Mouse (Mus musculus) NIH3T3 (cell line): Measurements from ENCODE around the gene Dtd2.

Experiments used
- DNase-seq: peaks from one replicate; pipeline ENCODE4 v3.0.0-alpha.2; 2012; ENCODE audit warnings: low read depth

The Dtd2 gene

DNA sequence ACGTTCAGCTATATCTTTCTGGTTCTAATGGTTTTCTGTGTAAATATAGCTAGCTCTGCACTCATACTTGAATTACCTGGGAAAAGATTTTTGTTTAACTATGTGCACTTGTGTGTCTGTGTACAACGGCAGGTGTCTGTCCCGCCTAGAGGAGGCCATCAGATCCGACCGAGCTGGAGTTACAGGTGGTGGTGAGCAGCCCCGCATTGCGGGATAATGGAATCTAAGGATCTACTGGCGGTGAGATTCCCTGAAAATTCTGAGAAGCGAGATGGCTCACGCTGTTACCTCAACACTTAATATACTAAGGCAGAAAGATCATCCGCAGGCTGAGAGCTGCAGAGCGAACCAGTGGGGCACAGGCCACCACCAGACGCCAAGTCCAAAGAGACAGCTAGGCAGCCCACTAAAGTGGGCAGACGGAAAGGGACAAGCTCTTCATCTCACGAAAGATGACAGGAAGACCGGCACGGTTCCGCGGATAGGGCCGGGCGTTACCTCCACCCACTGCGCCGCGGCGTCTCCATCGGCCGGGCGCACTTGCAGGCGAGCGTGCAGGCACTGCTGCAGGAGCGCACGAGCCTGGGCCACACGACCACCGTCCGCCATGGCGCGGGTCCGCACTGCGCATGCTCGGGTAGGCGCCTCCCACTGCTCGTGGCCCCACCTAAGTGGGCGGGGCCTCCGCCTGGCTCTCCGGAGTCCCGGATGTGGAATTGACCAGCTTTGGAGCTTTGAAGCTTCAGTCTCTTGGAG, at the start of gene Dtd2:
Dtd2 (minus strand) TSS at position 625 of the 756 bp plus-strand sequence.
- DNase-seq, result peak; percentile 97

DNA sequence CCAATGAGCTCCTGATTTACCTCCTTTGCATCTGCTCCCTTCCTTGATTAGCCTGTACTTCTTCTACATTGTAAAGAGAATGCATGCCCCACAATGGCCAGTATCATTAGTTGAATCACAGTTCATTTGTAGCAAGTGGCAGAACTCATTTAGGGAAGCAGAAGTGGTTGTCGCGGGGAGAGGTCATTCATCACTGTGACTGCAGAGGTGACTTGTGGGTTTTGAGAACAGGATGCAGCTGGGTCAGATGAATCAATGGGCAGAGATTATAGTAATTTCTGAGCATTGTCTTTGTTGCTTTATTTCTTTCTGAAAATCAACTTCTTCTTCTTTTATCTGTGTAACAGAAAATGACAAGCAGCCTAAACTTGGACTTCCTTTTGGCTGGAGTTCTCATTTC, 43.0 kb upstream of the Dtd2 start:
- DNase-seq, result no peak

DNA sequence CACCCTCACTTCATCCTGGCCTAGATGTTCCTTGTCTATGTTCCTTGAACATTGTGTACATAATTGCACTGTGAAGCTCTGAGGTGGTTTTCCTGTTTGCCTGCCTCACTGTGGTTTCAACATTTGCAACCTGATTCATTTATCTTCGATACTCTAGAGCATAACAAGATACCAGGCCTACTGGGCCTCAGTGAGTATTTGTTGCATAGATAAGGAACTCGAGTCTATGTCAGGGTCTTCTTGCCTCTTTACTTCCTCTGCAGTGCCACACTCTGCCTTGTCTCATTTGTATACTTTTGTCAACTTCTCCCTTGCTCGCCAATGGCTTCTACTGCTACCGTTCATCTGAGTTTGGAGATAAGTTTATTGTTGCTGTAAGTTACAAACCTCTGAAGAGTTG, 40.1 kb upstream of the Dtd2 start:
- DNase-seq, result no peak

DNA sequence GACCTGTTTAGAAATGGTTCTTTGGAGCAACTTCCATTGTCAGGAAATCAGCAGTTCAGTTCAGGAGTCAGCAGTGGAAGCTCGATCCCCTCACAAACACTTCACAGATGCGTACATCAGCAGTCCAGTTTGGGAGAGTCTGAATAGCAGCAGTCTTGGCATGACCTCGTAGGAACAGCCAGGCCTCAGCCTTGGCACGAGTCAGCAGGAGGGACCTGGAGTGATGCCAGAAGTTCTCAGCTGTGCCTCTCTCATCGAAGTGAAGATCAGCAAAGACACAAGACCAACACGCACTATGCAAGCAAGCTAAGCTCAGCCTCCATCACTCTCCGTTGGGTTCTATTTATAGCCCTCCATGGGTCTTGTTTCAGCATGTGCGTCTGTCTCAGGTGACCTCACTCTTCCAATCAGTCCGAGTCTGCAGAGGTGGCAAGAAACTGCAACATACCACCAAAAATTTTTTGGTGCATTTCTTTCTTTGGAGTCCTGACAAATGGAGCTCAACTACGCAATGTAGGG, 36.6 kb upstream of the Dtd2 start:
- peak; percentile 43 for DNase-seq

DNA sequence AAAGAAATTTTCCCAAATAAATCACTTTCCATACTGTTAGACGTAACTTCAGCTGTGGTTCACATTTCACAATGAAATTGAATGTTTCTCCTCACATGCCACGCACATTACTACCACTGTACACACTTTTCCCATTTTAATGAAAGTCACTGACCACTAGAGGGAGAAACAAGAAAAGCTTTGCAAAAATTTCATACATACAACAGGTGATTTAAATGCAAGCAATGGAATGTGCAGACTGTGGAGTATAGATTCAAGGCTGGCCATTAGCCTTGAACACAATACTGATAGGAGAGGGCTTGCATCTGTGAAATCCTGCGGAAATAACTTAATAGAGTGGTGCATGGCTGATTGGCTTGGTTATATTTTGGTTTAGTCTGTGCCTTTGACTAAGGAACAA, 32.1 kb upstream of the Dtd2 start:
- peak; percentile 73 for DNase-seq

DNA sequence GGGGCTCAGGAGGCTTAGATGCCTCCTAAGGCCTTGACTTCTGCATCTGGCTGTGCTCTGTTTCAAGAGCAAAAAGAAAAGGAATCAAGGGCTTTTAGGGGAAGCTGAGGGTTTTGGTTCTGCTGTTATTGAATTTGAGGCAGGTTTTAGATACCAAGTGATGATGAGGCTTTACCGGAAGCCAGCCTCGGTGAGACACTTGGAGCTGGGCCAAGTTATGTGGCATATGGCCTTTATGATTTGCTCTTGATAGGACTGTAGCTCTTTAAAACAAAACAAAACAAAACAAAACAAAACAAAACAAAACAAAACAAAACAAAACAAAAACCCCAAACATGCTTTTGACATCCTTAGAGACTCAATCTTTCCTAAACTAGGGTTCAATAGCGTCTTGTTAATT, 28.7 kb upstream of the Dtd2 start:
- no peak for DNase-seq

DNA sequence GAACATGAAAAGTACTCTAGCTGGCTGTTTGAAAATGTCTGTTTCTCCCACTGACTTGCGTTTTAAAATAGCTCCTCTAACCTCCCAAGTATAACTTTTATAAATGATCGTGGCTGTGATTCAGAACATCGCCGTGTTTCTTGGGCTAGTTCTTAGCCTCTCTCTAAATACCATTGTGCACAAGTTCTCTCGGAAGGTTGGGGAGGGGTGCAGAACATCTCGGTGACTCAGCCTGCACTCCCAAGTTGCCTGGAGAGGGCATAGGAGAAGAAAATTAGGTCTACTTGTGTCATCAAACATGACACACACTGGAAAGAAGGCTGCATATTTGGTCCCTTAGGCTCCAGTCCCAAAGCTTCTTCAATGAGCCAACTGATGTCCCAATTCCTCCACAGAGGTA, 26.0 kb upstream of the Dtd2 start:
- DNase-seq, result peak; percentile 54

DNA sequence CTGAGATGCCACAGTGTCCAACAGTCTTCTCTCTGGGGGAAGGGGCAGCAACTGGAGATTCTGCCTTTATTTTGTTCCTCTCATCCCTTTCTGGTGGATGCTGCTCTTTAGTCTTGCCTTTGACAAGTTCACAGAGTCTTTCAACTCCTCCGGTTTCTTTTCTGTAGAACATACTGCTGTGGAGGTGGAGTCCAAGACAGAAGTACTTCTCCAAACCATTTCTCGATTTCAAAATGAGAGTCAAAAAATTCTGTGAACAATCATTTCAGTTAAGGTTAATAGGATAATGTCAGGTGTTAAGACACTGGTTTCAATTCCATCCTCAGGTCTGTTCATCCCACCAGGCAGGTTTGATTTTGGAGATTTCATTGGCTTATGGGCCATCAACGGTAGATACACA, 21.7 kb upstream of the Dtd2 start, which contains the start of gene Gpr33:
Gpr33 (minus strand) TSS at position 101 of the 400 bp plus-strand sequence.
- DNase-seq, result no peak

DNA sequence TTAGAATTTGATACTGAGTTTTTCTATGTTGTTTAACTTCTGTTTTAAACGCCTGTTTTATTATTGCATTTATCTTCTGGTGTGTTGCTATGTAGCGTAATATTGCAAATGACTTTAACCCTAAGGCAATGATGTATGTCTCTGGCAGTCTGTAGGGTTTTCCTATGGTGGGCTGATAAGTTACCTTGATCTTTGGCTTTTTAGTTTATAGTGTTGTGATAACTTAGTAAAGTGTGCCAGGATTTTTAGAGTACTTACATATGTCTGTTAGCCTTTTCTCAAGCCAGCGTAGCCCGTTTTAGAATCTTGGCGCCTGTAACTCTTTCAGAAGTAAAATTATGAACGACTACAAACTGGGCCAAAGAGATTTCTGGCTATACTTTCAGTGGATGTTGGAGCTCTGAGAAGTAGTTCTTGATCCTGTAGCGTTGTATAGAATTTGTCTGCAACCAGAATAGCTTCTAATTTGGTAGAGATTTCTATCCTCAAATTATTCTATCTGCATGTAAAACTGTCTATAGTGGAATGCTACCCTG, 8.3 kb upstream of the Dtd2 start:
- DNase-seq, result no peak

DNA sequence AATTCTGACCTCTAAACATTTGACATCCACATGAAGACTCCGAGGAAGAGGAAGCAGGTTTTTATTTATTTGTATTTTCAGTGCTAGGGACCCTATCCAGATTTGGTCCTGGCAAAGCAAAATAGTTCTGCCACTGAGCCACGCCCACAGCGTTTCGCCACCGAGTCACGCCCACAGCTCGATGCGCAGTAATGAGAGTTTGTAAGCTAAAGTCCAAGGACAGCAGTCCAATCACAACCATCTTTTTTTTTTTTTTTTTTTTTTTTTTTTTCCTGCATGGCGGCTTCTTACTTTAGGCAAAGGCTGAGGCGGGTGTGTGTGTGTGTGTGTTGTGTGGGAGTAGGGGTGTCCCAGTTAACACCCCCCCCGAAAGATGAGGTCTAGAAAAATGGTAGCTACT, 7.7 kb upstream of the Dtd2 start:
- DNase-seq, result no peak

DNA sequence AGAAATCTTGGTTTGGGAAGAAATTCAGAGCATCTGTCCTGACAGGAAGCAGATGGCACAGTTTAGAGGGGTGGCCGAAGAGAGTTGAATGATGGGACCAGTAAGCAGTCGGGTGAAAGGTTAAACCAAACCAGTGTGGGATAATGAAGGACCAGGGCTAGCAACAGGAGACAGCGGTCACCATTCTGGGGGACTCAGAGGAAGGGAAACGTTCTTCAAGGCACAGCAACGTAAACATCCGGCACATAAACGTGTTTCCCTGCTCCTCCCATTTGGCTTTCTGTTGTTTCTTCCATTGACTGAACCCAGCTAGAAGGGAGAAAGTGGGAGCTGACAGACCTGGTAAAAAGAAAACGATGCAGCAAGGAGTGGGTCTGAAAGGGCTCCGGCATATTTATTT, 7.0 kb upstream of the Dtd2 start:
- DNase-seq, result no peak

DNA sequence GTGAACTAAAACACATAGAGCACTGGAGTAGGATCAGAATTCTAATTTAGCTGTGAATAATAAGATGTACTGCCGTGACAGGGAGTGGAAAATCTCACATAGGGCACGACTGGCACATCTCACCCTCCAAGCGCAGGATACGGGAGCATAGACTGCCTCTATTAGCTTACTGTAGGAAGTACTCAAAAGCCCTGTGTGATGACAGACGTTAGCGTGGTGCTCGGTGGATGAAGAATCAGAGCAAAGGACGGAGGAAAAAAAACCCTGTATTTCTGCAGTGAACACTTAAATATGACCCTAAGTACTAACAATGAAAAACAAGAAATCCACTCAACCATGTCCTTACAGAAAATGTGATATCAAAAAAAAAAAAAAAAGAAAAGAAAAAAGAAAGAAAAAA, 5.9 kb upstream of the Dtd2 start:
- no peak for DNase-seq

DNA sequence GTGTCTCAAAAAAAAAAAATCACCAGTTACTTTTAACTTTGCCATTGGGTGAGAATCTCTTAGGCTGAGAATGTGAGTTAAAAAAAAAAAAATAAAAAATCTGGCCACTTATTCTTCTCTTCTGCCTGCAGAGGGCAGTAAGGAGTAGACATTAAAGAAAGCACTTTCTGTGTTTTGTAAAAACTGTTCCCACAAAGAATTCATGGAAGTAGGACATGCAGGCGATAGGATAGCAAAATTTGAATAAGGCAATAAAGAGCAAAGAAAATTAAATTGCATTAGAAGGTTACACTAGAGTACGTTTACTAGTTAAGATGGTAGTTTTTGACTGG, 4.3 kb upstream of the Dtd2 start:
- DNase-seq, result peak; percentile 84

DNA sequence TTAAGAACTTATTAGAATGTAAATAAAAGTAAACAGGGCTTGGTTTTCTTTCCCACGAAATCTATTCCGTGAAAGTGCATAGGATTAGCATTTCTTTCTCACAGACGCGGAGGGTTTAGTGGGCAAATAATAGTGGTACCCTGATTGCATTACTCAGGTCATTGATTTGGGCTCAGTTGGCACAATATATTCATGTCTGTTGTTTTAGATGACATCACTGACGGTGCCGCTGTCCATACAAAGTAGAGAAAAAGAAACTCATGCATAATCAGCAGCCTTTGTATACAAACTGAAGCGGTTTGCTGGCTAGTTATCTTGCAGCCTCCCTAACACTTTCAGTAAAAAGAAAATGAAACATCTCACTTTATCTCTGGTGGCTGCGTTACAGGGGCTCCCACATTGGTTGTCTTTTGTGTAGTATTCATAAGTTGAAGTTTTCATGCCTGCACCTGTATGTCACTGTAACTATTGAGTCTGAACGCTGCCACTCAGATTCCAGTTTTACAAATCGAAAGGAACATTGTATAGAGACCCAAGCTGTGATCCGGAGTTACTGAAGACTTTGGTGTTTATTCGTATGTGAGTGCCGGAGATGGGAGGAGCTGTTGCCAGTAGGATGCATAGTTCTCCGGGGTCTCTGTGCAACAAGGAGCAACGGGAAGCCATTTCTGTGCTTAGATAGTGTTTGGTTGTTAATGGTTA, 3.8 kb upstream of the Dtd2 start:
- DNase-seq, result no peak

DNA sequence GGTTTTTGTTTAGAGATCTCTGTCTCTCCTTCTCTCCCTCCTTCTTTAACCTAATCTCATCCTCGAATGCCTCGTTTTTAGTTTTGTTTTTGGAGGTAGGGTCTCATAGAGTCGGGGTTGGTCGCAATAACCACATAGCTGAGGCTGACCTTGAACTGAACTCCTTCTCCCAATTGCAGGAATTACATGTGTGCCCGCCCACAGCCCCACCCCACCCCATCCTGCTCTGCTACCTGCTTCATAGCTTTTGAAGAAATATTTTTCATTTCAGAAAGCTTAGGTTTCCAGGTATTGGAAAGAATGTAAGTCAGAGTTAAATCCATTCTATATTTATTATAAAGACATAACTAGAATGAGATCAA, 313 bp upstream of the Dtd2 start:
- DNase-seq, result no peak

DNA sequence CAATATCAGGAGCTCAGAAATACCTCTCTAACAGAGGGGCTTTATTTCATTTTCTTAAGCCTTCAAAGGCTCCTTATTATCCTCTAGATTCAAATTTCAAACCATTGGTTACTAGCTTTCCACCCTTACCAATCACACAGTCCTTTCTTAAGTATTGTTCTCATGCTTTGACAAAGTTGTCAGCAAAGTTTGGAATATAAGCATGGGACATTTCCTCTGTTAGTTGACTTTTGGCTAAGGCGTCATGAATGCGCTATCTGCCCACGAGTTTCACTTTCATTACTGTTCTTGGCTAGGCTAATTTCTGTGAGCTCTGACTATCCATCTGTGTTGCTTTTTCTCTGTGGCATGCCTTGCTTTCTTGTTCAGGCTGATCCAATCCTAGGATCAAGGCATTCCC, 3.6 kb downstream of the Dtd2 start:
- DNase-seq, result no peak

DNA sequence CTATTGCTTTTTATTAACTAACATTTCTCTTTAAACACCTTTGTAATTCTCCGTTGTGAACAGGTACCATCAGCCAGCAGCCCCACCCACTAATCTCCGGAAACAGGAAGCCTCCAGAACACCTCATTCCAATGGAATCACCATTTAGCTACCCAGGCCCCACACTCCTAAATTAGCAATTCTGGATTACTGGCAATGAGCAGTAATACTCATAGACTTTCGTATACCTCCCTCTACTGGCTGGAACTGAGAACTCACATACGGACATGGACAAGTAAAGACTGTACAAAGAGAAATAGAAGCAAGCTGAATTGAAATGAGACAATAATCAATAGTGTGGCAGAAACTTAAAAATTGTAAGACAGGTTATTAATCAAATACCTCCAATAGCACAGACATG, 4.8 kb downstream of the Dtd2 start:
- peak; percentile 90 for DNase-seq

DNA sequence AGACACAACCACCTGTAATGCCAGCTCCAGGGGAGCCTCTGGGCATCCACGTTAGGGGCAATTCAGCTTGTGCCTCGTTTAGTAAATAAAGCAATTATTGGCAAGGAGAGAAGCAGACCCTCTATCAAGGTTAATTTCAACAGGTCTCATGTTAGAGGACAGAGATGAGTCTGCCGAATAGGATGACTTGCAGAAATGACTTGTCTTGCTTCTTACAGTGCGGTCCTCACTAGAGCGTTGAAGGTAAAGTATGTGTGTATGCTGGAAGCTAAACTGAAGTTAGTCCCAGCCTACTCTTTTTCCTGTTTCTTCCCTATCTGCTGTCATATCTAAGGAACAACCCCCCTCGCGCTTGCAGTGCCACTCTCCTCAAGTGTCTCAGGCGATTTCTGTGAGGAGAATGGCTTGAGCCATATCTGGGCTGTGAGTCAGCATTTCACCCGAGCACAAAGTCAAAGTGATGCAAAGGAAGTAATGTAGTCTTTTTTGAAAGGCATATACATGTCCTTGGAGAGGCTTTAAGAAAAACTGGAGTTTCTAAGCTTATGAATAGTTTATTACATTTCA, 7.9 kb downstream of the Dtd2 start:
- DNase-seq, result peak; percentile 30

DNA sequence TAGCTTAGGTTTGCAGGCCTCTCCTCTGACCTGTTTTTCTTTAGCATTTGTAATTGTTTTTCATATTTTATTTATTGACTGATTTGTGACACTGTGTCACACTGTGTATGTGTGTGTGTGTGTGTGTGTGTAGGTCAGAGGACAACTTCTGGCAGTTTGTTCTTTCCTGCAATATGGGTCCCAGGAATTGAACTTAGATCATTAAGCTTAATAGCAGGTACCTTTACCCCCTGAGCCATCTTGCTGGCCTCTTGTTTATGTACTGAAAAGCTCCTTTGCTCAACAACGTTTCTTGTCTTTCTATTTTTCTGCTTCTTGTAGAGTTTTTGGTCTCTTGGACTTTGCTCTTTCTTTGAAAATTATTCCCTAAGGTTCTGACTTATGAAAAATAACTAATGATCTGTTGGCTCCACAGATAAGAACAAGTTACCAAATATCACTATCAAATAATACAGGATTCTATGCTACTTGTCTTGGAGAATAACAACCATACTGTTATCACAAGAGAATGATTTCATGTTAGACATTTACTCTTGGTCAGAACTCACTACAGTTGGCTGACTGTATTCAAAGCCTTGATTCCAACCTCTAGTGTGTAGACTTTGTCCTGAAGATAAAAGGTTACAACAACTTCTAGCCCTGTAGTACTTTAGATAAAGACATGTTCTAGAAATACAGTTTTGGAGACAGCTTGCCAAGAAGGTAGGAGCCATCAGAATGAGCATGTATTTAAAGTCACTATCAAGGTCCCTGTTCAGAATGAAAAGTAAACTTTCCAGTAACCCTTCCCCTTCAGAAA, 10.4 kb downstream of the Dtd2 start:
- no peak for DNase-seq

DNA sequence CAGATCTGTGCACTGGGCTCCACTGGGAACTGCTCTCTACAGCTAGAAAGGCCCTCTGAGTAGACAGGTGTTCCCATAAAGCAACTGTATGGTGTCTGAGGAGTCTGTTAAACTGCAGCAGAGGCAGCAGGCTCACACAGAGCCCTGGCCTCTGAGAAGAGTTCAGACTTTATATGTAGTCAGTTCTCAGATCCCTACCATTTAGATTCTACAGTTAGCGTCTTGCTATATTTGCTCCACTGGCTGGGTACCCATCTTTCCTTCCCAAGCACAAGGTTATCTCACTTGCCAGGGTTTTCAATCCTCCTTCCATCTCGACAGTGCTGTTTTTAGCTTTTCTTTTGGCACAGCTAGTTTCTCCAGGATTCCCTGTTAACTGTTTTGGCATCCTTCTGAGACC, 15.7 kb downstream of the Dtd2 start:
- DNase-seq, result no peak

DNA sequence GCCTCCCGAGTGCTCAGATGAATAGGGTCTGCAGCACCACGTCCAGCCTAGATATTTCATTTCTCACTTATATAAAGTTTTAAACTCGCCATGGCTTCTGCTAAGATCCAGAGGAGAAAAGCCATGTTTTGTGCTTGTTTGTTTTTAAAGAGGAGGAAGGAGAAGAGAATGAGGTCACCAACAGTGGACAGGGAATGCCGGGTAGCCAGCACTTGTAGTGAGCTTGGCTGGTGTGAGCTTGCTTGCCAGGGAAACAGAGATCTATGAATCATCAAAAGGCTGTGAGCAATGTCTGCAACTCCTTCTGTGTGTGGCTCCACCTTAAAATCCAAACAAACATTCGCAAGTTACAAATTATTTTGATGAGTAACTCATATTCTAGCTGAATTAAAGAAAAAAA, 17.8 kb downstream of the Dtd2 start:
- peak; percentile 85 for DNase-seq

DNA sequence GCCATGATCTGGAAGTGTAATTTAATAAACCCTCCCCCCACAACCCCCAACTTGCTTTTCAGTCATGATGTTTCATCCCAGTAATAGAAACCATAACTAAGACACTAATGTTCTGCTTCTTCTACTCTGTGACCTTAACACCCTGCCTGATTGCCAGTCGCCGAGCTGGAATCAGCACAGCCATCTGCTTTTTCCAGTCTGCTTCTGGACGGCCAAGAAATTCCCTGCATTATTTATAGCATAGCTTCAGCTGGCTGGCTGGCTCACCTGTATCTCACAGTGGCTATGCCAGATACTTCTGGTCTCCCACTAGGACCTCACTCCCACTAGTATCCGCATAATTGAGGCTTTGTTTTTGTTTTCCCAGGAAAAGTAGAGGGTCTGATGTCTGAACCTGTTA, 20.5 kb downstream of the Dtd2 start:
- DNase-seq, result no peak
